Mouse (Mus musculus): ENCODE measurements at regions not wholly inside any gene's neighbourhood (a gene's known extent, or its start where the extent isn't known, plus 50 kb on each side); places are given as distances from the start of the nearest gene placed in this dataset.

- no peak for DNase-seq (ENCODE audit: low read depth)
These were observed 68.6 kb downstream of the Dad1 start for GRCm38 (mm10) chr14:54185265-54185830.

DNA sequence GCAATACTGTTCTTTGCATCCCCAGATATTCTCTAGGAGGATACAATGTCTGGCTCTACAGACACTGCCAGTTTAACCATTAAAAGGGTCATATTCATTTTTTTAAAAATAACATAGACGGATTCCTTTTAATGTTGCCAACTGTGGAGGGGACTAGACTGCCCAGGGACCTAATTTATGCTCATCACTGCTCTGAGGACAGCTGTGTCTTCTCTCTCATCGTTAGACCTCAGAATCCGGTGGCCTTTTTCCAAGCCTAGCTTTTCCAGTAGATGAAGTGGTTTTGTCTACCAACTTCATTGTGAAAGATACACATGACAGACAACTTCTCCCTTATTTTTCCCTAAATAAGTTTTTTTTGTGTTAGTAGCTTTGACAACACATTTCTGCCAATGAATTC is 70.0 kb downstream of the Dad1 start:
- no peak for DNase-seq (ENCODE audit: low read depth)

GRCm38 (mm10) chr14:54182838-54183237 is 71.1 kb downstream of the Dad1 start:
- no peak for DNase-seq (ENCODE audit: low read depth)

GRCm38 (mm10) chr14:54181306-54181705 is 72.6 kb downstream of the Dad1 start:
- DNase-seq (ENCODE audit: low read depth) = no peak

DNA sequence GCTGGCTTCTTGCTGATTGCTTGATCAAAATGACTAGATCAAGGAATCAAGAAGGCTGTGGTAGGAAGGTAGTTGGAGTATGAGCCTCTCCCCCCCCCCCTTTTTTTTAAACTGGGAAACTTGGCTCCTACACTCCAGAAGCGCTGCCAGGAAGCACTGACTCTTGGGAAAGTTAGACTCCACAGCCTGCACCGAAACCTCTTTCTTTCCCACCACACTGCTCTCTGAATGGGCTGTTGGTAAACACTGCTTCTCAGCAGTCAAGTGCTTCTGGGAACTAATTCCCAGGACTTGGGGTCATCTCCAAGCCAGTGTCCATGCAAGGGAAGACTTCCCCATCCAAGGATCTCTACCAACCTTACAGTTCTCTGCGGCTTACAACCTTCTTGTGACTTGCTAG is 73.2 kb downstream of the Dad1 start:
- DNase-seq (ENCODE audit: low read depth) = no peak

DNA sequence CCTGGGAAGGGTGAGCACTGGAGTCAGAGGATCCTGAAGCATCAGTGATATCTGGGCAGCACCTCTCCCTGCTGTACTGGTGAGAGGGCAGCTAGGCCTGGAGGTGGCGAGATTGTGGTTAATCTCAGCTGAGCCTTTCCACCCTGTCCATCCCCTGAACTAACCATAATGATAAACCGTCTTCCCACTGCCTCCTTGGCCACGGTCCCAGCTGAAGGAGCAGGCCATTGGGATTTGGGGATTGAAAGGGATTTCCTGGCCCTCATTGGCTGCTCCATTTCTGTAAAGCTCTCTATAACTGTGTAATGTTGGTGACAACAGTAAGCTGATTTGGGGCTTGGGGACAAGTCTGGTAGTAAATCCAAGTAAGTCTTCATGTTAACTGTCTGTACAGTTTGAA is 73.6 kb downstream of the Dad1 start:
- no peak for DNase-seq (ENCODE audit: low read depth)

GRCm38 (mm10) chr14:54178856-54179255 is 75.0 kb downstream of the Dad1 start:
- DNase-seq (ENCODE audit: low read depth) = no peak

GRCm38 (mm10) chr14:54176469-54176868 is 77.4 kb downstream of the Dad1 start:
- DNase-seq (ENCODE audit: low read depth) = no peak

GRCm38 (mm10) chr14:54175476-54175875 is 78.4 kb downstream of the Dad1 start:
- DNase-seq (ENCODE audit: low read depth) = no peak

DNA sequence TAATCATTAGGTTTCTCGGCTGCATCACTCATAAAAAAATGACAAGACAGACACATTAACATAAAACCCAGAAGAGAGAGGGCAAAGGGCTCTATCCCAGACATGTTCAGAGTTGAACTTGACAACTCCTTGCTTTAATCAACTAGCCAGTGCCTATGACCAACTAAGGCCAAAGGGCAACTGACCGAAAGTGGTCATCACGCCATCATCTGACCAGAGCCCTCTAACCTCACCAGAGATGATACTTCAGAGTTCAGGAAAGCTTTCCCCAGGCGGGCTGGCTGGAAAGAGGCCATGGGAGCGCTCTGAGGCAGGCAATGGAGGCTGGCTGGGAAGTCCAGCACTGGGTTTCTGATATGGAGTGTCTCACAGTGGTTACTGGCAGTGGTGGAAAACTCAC is 80.6 kb downstream of the Dad1 start:
- DNase-seq (ENCODE audit: low read depth) = no peak

DNA sequence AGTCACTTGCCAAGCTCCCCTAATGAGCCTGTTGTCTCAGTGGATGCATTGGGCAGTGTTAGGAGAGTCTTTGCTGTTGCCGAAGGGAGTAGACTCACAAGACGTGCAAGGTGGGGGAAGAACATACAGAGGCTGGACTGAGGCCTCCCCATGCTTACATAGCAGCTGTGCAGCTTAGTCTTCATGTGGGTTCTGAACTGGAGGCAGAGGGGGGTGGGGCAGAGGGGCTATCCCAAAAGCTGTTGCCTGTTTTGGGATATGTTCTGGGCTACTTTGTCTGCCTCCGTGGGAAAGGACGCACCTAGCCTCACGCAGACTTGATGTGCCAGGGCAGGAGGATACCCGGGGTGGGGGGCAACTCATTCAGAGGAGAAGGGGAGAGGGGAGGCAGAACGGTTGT is 84.7 kb downstream of the Dad1 start:
- DNase-seq (ENCODE audit: low read depth) = no peak

DNA sequence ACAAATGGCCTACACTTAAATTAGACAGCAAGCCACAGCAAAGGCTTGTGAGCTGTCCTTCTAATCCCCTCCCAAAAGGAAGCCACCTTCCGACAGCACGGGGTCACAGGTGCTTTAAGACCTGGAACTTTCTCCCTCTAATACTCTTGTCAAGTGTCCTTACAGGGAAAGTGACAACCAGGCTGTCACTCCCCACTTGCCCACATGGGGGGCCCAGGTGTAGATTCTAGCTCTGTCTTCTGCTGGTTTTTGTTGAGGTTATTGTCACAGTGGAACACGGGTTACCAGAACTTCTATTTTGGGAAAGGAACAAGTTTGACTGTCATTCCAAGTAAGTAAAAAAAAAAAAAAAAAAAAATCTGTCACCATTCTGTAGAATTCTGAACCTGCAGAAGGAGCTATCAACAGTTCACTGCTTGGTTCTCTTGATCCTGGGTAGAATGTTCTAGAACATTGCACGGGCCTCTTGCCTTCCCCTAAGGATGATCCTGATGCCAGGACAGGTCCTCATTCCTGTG is 85.4 kb downstream of the Dad1 start:
- DNase-seq (ENCODE audit: low read depth) = no peak

DNA sequence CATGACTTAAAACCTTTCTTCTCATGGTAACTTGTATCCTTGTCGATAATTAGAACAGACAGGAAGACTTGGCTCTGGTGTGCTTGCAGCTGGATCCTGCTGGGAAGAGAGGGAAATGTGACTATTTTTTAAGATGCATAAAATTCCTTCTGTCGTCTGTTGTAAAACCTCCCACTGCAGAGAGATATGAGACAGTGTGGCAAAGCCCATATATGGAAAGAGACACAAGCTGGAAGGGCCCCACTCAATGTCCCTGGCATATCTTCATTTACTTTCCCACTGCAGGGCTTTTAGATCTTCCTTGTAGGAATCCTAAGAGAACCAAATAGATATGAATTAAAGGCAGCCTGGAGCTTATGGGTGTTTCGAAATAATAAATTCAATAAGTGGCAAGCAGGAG is 87.8 kb downstream of the Dad1 start:
- DNase-seq (ENCODE audit: low read depth) = no peak

DNA sequence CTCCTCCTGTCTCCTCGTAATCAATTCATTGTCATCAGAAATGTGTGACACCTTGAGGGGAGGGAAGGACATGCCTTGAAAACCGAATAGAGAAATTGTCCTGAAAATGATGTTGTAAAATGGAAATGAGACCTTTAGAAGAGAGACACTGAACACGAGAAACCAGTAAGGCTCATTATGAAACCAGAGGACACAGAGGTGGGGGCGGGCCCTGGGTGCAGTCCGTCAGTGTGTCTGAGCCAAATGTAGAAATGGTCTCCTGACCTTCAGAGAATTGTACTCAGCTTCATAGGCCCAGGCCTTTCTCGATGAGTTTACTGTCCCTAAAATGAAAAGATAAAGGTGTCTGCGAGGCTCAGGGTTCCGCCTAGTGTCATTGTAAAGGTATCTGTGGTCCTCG is 89.0 kb downstream of the Dad1 start:
- DNase-seq (ENCODE audit: low read depth) = no peak

GRCm38 (mm10) chr14:54161916-54162315 is 92.0 kb downstream of the Dad1 start:
- no peak for DNase-seq (ENCODE audit: low read depth)

DNA sequence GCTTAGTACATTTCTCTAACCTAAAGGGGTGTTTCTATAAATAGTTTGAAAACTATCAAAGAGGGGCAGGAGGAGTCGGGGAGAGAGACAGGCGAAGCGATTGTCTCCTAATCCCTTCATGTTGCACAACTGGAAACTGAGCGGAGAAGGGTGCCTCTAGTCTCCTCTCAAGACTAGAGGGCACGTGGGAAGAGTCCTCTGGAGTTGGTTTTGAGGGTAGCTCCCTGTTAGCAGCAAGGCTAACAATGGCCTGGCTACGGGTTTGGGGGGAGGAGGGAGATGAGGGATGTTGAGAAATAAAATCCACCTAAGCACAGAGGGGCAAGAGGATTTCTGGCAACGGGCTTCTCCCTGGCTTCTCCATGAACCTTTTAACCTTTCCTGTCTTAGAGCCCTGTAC is 92.7 kb downstream of the Dad1 start:
- DNase-seq (ENCODE audit: low read depth) = no peak

- DNase-seq (ENCODE audit: low read depth) = no peak
These were observed 94.1 kb downstream of the Dad1 start for GRCm38 (mm10) chr14:54159816-54160215.

DNA sequence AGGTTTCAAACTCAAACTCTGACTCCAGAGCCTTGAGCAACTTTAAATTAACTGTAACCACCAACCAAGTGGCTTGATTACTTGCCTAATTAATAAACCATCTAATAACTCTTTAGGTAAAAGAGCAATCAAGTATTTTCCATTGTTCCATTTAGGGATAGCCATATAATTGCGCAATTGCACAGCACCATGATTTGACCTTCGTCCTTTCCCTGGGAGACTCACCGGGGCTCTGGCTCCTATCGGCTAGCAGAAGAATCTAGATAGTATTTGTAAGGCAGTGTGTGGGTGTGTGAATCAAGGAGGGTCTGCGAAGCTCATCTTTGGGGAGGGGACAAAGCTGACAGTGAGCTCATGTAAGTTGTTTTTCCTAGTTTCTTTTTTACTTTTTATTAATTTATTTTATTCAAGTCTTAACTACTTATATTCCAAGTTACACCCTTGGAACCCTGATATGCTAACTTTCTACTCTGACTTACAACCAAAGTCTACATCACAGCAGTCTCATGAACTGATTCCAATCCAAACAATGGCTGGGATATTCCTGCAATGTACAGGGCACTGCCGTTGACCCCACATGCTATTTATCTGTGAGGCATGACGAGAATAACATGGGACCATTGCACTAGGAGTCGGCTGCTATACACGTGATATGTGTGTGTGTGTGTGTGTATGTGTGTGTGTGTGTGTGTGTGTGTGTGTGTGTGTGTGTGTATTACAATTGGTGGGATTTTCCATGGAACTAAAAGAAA is 95.5 kb downstream of the Dad1 start:
- no peak for DNase-seq (ENCODE audit: low read depth)

- DNase-seq (ENCODE audit: low read depth) = no peak
These were observed 97.4 kb downstream of the Dad1 start for GRCm38 (mm10) chr14:54156536-54156935.

DNA sequence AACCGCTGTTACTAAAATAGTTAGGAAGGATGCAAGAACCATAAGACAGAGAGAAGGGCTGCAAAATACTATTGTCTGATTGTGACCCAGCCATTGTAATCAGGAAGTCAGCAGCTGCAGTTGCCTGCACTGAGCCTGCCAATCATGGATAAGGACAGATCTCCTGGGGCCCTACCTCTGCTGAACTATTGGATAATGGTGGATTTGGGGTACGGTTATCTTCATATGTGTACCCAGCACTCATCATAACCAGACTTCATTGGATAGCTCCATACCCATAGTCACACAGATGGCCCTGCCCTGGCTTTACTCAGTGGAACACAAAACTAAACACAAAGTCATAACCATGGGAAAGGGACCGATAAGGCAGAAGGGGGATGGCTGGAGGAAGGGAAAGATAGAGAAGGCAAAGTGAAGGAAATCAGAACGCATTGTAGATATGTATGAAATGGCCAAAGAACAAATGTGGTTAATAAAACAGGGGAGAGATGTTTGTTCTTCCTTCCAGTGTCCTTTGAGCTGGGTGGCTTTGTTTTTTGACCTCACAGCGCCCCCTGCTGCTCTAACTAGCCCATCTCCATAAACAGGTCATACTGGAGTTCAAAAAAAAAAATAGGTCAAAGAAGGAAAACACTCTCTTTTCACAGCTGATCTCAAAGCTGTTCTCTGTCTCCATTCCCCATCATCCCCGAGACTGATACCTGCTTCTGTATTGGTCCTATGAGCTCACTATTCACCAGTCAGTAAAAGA is 101.2 kb downstream of the Dad1 start:
- no peak for DNase-seq (ENCODE audit: low read depth)

- DNase-seq (ENCODE audit: low read depth) = no peak
These were observed 102.0 kb downstream of the Dad1 start for GRCm38 (mm10) chr14:54151921-54152320.

DNA sequence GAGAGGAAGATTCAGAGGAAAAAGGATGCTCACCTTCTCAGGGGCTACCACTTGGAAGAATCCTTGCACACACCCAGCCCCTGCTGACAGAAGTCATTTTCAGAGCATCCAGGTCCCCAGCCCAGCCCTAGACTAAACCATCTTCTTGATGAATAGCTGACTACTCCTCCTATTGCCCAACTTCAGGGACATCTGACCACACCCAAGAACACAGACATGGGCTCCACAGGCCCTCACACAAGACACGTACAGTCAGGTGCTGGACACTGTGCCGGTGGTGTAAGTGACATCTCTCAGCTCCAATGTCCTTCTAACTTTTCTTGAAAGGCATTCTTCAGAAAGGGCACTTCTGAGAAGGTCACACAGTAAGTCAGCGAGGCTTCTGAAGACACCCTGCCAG is 102.6 kb downstream of the Dad1 start:
- DNase-seq (ENCODE audit: low read depth) = no peak

DNA sequence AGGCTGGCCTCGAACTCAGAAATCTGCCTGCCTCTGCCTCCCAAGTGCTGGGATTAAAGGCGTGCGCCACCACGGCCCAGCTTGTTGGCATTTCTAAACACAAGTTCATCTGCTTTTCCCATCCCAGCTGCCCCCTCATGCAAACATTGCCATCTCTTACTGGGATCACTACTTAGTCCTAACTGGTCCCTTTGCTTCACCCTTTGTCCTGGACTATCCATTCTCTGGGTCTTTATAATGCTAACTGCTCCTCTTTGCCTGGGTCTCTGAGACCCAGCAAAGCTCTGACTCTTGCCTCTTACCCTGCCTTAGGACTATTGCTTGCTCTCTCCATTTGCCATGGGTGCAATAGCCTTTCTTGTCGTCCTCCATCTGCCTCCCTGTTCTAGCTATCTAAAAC is 103.7 kb downstream of the Dad1 start:
- DNase-seq (ENCODE audit: low read depth) = no peak

Measured in c-Kit-positive CD71-positive TER-119-negative erythroid progenitor cells, embryonic 14.5 days (primary cell).